In the genomic region with DNA sequence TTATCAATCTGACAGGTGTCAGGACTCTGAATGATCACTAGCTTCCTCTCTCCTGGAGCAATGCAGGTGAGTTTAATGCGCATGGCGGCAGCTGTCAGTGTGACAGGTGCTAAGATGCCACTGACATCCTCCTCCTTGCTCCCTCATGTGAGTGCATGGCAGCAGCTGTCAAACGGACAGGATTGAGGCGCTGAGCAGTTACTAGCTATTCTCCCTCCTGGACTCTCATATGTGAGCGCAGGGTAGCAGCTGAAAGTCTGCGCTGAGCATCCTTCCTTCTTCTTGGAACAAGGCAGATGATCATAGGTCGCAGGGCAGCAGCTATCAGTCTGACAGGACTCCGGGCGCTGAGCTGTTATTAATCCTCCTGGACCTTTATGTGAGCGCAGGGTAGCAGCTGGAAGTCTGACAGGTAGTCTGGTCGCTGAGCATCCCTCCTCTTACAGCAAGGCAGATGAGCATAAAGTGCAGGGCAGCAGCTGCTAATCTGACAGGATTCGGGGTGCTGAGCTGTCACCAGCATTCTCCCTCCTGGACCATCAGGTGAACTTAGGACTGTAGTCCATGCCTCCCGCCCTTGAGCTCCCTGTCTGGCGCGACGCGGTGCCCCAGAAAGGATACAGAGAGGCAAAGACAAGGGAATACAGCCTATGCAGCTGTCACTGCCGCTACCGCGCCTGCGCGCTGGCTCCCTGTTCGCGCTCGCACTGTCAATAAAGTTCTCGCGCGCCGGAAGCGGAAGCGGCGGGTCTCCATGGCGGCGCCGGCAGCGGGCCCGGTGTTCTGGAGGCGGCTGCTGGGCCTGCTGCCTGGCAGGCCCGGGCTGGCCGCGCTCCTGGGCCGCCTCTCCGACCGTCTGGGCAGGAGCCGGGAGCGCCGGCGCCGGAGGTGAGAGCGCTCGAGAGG, we compare ENCODE assay signal across 8 mouse cellular contexts. TPM values are rescaled to one million over a fixed set of nuclear protein-coding genes. Genes with fewer than 3 reads are reported as not detected.
DNase-seq lines count a peak whose midpoint lies in the region; ATAC-seq lines count a peak whose summit lies in the region.

Pgs1 (plus strand) TSS at position 167 of the 906 bp plus-strand sequence.

- peak; percentile 76 for ATAC-seq in megakaryocyte-erythroid progenitor cell, adult 5-6 weeks (replicated peaks; ENCODE audit: low FRiP score, low TSS enrichment, poor library complexity, severe bottlenecking)

- intact Hi-C loops in gastrocnemius, postnatal 14 days (cut with DNase I; ENCODE audit: low total_unique reads) = no loop called here
- intact Hi-C loops in left cerebral cortex, postnatal 14 days (cut with DNase I) = no loop called here

- DNase-seq in adrenal gland, adult (ENCODE audit: inconsistent age in 2 of 2, low spot score in 1 of 2) = peak; percentile 93 to 97
- peak; percentile 95 for DNase-seq in embryo, embryonic 10 days (ENCODE audit: low spot score)
- DNase-seq in gastrocnemius, postnatal 14 days = peak; percentile 93
- DNase-seq in induced T-regulatory cell, adult 2 months (ENCODE audit: low read depth) = peak; percentile 95
- peak; percentile 93 to 94 for DNase-seq in left cerebral cortex, postnatal 14 days (ENCODE audit: low spot score in 2 of 2)
- DNase-seq in right cerebral cortex, postnatal 14 days = peak; percentile 93
- DNase-seq in urinary bladder, postnatal 25 days (ENCODE audit: low spot score) = peak; percentile 91

RNA-seq across cellular contexts. Expression of gene Pgs1, which starts in this region (rescaled TPM):
- 10 to 100 TPM; 15.6 to 17.1 TPM for total RNA-seq in gastrocnemius, postnatal 14 days (2021)
- total RNA-seq in left cerebral cortex, postnatal 14 days (2021) = 10 to 100 TPM; 74.4 to 76.2 TPM
- total RNA-seq in megakaryocyte-erythroid progenitor cell, adult 5-6 weeks (2014; fragmentation: Nextera tagmentation) = 20.5 and 27.5 TPM in 2 replicates
- total RNA-seq in megakaryocyte-erythroid progenitor cell, adult 5-6 weeks (2017) = 5.6 and 6.4 TPM in 2 replicates

Comparison
In these comparisons a context has a peak if more than half of its experiments do, and no peak if none do; other contexts are left out.
1. Peak in every context shown above with its lines: DNase-seq and ATAC-seq.